Mouse (Mus musculus) lung, postnatal 0 days (tissue): ENCODE data around the gene Rsrp1.

Source experiments
- CTCF ChIP-seq: IDR thresholded peaks from 2 replicates; pipeline ENCODE4 v1.5.1; 2016; ENCODE audit warnings: antibody characterized with exemption, mild to moderate bottlenecking
- EP300 ChIP-seq: IDR thresholded peaks from 2 replicates; pipeline ENCODE4 v1.6.1; 2016; ENCODE audit warnings: antibody characterized with exemption, mild to moderate bottlenecking, control low read depth

DNA sequence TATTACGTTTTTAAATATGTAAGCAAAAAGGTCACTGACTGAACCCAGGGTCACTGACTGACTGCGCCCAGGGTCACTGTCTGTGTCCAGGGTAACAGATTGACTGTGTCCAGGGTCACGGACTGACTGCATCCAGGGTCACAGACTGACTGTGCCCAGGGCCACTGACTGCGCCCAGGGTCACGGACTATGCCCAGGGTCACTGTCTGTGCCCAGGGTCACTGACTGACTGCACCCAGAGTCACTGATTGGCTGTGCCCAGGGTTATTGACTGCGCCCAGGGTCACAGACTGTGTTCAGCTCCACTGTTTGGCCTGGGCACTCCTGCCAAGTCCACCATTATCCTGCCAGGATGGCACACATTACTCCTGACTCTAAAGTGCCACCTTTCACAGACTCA lies 26.1 kb upstream of the Rsrp1 start:
- TF ChIP-seq CTCF = no peak
- TF ChIP-seq EP300 = no peak
